Comparison of ENCODE assay signal across 8 mouse cellular contexts in the genomic region with DNA sequence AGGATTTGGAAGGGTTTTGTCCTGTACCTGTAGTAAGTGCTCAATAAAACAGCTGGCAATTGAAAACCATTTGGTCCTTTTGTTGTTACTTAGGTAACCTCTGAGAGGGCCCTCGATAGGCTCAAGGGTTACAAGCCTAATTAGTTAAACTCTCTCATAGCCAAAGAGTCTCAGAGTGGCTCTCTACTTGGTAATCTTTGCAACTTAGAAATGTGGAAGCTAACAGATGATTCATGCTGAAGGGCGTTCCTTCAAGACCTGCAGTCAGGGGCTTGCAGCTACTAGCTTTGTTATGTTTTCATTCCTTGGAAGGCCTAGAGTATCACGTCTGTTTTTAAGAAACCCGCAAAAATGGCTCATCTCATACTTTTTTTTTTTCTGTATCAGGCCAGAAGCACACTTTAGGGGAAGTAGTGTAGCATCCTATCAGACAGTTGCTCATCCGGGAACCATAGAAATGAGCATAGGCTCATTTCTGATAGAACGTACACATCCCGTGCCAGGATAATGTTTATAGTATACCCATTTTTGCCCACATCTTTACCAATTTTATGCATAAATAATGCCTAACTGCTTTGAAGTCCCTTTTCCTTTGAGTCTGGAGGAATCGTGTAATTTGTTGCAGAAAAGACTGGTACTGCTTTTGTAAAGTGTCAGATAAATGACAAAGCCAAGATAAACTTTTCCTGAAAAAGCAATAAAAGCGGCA. TPM values are rescaled to one million over a fixed set of nuclear protein-coding genes. Genes with fewer than 3 reads are reported as not detected.
DNase-seq lines count a peak whose midpoint lies in the region; ATAC-seq and TF ChIP-seq lines count a peak whose summit lies in the region.

No protein-coding gene starts in this region.

- no peak overlapping the region for H3K9ac ChIP-seq in forebrain, embryonic 13.5 days
- peak overlapping the region; percentile 86 for H3K9ac ChIP-seq in liver, postnatal 0 days (replicated peaks)

- peaks cover 8% of the 10 kb centered on the region for H3K36me3 ChIP-seq in spleen, adult 2 months (ENCODE audit: control insufficient read depth, insufficient read depth, low read length)
- peaks cover 18% of the 10 kb centered on the region for H3K36me3 ChIP-seq in forebrain, embryonic 13.5 days (ENCODE audit: poor library complexity, severe bottlenecking)
- H3K36me3 ChIP-seq in liver, postnatal 0 days (replicated peaks; ENCODE audit: insufficient read depth, low read length), result peaks cover 6% of the 10 kb centered on the region; the same call in 1 of the 2 replicates

- no peak for DNase-seq in spleen, adult 2 months (ENCODE audit: low read depth in 1 of 2, low spot score in 2 of 2)
- no peak for DNase-seq in spleen, postnatal 14 days (ENCODE audit: low spot score in 2 of 2)
- DNase-seq in liver, postnatal 0 days, result no peak
- no peak for DNase-seq in right cerebral cortex, postnatal 36 days (ENCODE audit: low spot score in 2 of 2)
- no peak for DNase-seq in urinary bladder, postnatal 14 days (ENCODE audit: low spot score)
- no peak for DNase-seq in spleen, postnatal 10 days (ENCODE audit: low spot score in 2 of 2)
- no peak for DNase-seq in urinary bladder, adult 2 months (ENCODE audit: low spot score)

- no peak for TF ChIP-seq CTCF in spleen, adult 2 months (IDR thresholded peaks at IDR 0.05; ENCODE audit: extremely low read depth, insufficient read depth, insufficient read length, insufficient replicate concordance)
- TF ChIP-seq CTCF in liver, postnatal 0 days (IDR thresholded peaks at IDR 0.05; ENCODE audit: low read depth), result no peak

- peak overlapping the region; percentile 99; the same call in 1 of the 2 replicates for H3K4me3 ChIP-seq in spleen, adult 2 months (ENCODE audit: extremely low read depth, insufficient read depth, insufficient read length)
- peak overlapping the region; percentile 86 for H3K4me3 ChIP-seq in forebrain, embryonic 13.5 days
- H3K4me3 ChIP-seq in liver, postnatal 0 days (ENCODE audit: low read depth, low read length), result peak overlapping the region; percentile 72

- H3K4me1 ChIP-seq in spleen, adult 2 months (ENCODE audit: control insufficient read depth, insufficient read depth, insufficient read length), result no peaks in the 10 kb centered on the region
- peaks cover 12% of the 10 kb centered on the region for H3K4me1 ChIP-seq in forebrain, embryonic 13.5 days
- peaks cover 9% of the 10 kb centered on the region; the same call in 1 of the 2 replicates for H3K4me1 ChIP-seq in liver, postnatal 0 days (ENCODE audit: insufficient read depth)

- TF ChIP-seq EP300 in liver, postnatal 0 days (IDR thresholded peaks at IDR 0.05; ENCODE audit: low read depth), result no peak

- H3K27me3 ChIP-seq in spleen, adult 2 months (ENCODE audit: control insufficient read depth, insufficient read depth, low read length), result no peaks in the 10 kb centered on the region
- no peaks in the 10 kb centered on the region for H3K27me3 ChIP-seq in forebrain, embryonic 13.5 days
- H3K27me3 ChIP-seq in liver, postnatal 0 days (ENCODE audit: insufficient read depth, low read length), result no peaks in the 10 kb centered on the region

- no peak overlapping the region for H3K27ac ChIP-seq in spleen, adult 2 months (ENCODE audit: insufficient read depth, low read length)
- H3K27ac ChIP-seq in forebrain, embryonic 13.5 days, result no peak overlapping the region
- peak overlapping the region; percentile 84 for H3K27ac ChIP-seq in liver, postnatal 0 days (ENCODE audit: low read depth)

- WGBS in spleen, adult 2 months, result 63% methylated on average over 9 of the region's 9 CpGs
- WGBS in forebrain, embryonic 13.5 days, result 74% methylated on average over 9 of the region's 9 CpGs
- 52% methylated on average over 9 of the region's 9 CpGs for WGBS in liver, postnatal 0 days (ENCODE audit: insufficient replicate concordance)

- peak overlapping the region; percentile 69 for H3K4me2 ChIP-seq in forebrain, embryonic 13.5 days
- H3K4me2 ChIP-seq in liver, postnatal 0 days (ENCODE audit: low read depth, low read length), result peak overlapping the region; percentile 76

- no peak for ATAC-seq in forebrain, embryonic 13.5 days
- ATAC-seq in liver, postnatal 0 days, result no peak

- no peak for TF ChIP-seq POLR2A in spleen, adult 2 months (IDR thresholded peaks at IDR 0.05; ENCODE audit: low read depth, low read length)

- H3K9me3 ChIP-seq in forebrain, embryonic 13.5 days (replicated peaks), result no peaks in the 10 kb centered on the region
- no peaks in the 10 kb centered on the region for H3K9me3 ChIP-seq in liver, postnatal 0 days (ENCODE audit: low read length)

RNA-seq across cellular contexts. Expression of gene Borcs5, which starts 2.6 kb away (rescaled TPM):
- polyA plus RNA-seq in spleen, adult 2 months (2012; rRNA removed), result 9.2 and 12.3 TPM in 2 replicates
- polyA plus RNA-seq in forebrain, embryonic 13.5 days (2015; fragmentation: Nextera tagmentation; extraction: Ambion mirVana), result 35.5 and 40.2 TPM in 2 replicates
- 8.2 and 8.3 TPM in 2 replicates for polyA plus RNA-seq in liver, postnatal 0 days (2015; fragmentation: Nextera tagmentation; extraction: Ambion mirVana)
- polyA plus RNA-seq in urinary bladder, adult 2 months (2012; rRNA removed), result 15.8 and 17.4 TPM in 2 replicates

RNA-seq across cellular contexts. Expression of gene Mansc1, which starts 9.6 kb away (rescaled TPM):
- 1.4 TPM in 2 replicates for polyA plus RNA-seq in spleen, adult 2 months (2012; rRNA removed)
- polyA plus RNA-seq in forebrain, embryonic 13.5 days (2015; fragmentation: Nextera tagmentation; extraction: Ambion mirVana), result 0.77 and 0.89 TPM in 2 replicates
- polyA plus RNA-seq in liver, postnatal 0 days (2015; fragmentation: Nextera tagmentation; extraction: Ambion mirVana), result 1.6 TPM in 2 replicates
- polyA plus RNA-seq in urinary bladder, adult 2 months (2012; rRNA removed), result 15.2 and 15.4 TPM in 2 replicates
